ENCODE assay signal across 13 mouse cellular contexts in genomic region chr17:84126168-84126567, GRCm38 (mm10).
DNase-seq lines count a peak whose midpoint lies in the region; ATAC-seq lines count a peak whose summit lies in the region.
"Had no signal": no experiment of that assay in that cellular context is flagged by ENCODE, and none has a peak within 500 bp of the region (broad histone marks: within the 10 kb centered on the region; RNA-seq: fewer than 3 reads in every experiment).

No protein-coding gene starts in this region.

- H3K36me3 ChIP-seq in hindbrain, embryonic 13.5 days, result no peaks in the 10 kb centered on the region
- no peaks in the 10 kb centered on the region for H3K36me3 ChIP-seq in hindbrain, embryonic 11.5 days (ENCODE audit: control insufficient read depth, insufficient read depth, low read length)
- H3K36me3 ChIP-seq in liver, embryonic 12.5 days, result no peaks in the 10 kb centered on the region
- peaks cover 2% of the 10 kb centered on the region for H3K36me3 ChIP-seq in megakaryocyte, embryonic 14.5 days (replicated peaks; ENCODE audit: low read length)
- no peaks in the 10 kb centered on the region for H3K36me3 ChIP-seq in forebrain, embryonic 12.5 days (replicated peaks)
- H3K36me3 ChIP-seq in hindbrain, embryonic 16.5 days (ENCODE audit: control insufficient read depth, insufficient read depth, low read length), result no peaks in the 10 kb centered on the region
- H3K36me3 ChIP-seq: midbrain, embryonic 12.5 days had no signal

- no peak for ATAC-seq in hindbrain, embryonic 13.5 days (ENCODE audit: low FRiP score)
- no peak for ATAC-seq in hindbrain, embryonic 11.5 days (ENCODE audit: low FRiP score)
- 0 out of 2 replicates have a peak, but pooled peaks have one; percentile 7 for ATAC-seq in liver, embryonic 12.5 days
- ATAC-seq in forebrain, embryonic 12.5 days (ENCODE audit: low FRiP score), result no peak
- ATAC-seq in hindbrain, embryonic 16.5 days, result no peak
- ATAC-seq: forebrain, postnatal 0 days had no signal

- H3K27me3 ChIP-seq in hindbrain, embryonic 13.5 days, result no peaks in the 10 kb centered on the region
- no peaks in the 10 kb centered on the region for H3K27me3 ChIP-seq in hindbrain, embryonic 11.5 days (ENCODE audit: control insufficient read depth, insufficient read depth, low read length)
- no peaks in the 10 kb centered on the region for H3K27me3 ChIP-seq in liver, embryonic 12.5 days (replicated peaks)
- no peaks in the 10 kb centered on the region for H3K27me3 ChIP-seq in megakaryocyte, embryonic 14.5 days (replicated peaks)
- H3K27me3 ChIP-seq in forebrain, embryonic 12.5 days, result no peaks in the 10 kb centered on the region
- H3K27me3 ChIP-seq in hindbrain, embryonic 16.5 days (replicated peaks; ENCODE audit: control insufficient read depth, insufficient read depth, low read length), result no peaks in the 10 kb centered on the region
- H3K27me3 ChIP-seq: midbrain, embryonic 12.5 days had no signal

- no peak overlapping the region for H3K4me3 ChIP-seq in hindbrain, embryonic 13.5 days
- H3K4me3 ChIP-seq in hindbrain, embryonic 11.5 days (ENCODE audit: low read depth, low read length), result no peak overlapping the region
- no peak overlapping the region for H3K4me3 ChIP-seq in liver, embryonic 12.5 days
- H3K4me3 ChIP-seq in megakaryocyte, embryonic 14.5 days (replicated peaks), result peak overlapping the region; percentile 86
- H3K4me3 ChIP-seq in forebrain, embryonic 12.5 days (replicated peaks), result no peak overlapping the region
- H3K4me3 ChIP-seq in hindbrain, embryonic 16.5 days (ENCODE audit: low read length), result no peak overlapping the region
- H3K4me3 ChIP-seq: left cerebral cortex, adult 2 months; midbrain, embryonic 12.5 days had no signal

- DNase-seq in hindbrain, embryonic 11.5 days (ENCODE audit: low spot score), result no peak
- peak; percentile 53 for DNase-seq in T-cell, adult 2 months (ENCODE audit: low spot score)
- no peak for DNase-seq in urinary bladder, adult 2 months (ENCODE audit: low spot score)
- DNase-seq: cerebellum, postnatal 25 days; forebrain, postnatal 0 days; kidney, adult 9 months had no signal

- no peaks in the 10 kb centered on the region for H3K9me3 ChIP-seq in hindbrain, embryonic 13.5 days
- no peaks in the 10 kb centered on the region for H3K9me3 ChIP-seq in hindbrain, embryonic 11.5 days (ENCODE audit: control insufficient read depth, low read length)
- H3K9me3 ChIP-seq in liver, embryonic 12.5 days (replicated peaks), result no peaks in the 10 kb centered on the region; the same call in 1 of the 2 replicates
- H3K9me3 ChIP-seq in megakaryocyte, embryonic 14.5 days, result no peaks in the 10 kb centered on the region
- H3K9me3 ChIP-seq in forebrain, embryonic 12.5 days, result no peaks in the 10 kb centered on the region
- H3K9me3 ChIP-seq in hindbrain, embryonic 16.5 days (ENCODE audit: control insufficient read depth, low read length), result no peaks in the 10 kb centered on the region
- H3K9me3 ChIP-seq: midbrain, embryonic 12.5 days had no signal

- no peaks in the 10 kb centered on the region for H3K4me1 ChIP-seq in hindbrain, embryonic 13.5 days (replicated peaks)
- H3K4me1 ChIP-seq in hindbrain, embryonic 11.5 days (replicated peaks; ENCODE audit: control insufficient read depth, insufficient read depth, low read length), result no peaks in the 10 kb centered on the region
- peaks cover 33% of the 10 kb centered on the region for H3K4me1 ChIP-seq in liver, embryonic 12.5 days
- H3K4me1 ChIP-seq in megakaryocyte, embryonic 14.5 days, result peaks cover 80% of the 10 kb centered on the region
- H3K4me1 ChIP-seq in forebrain, embryonic 12.5 days, result no peaks in the 10 kb centered on the region
- no peaks in the 10 kb centered on the region for H3K4me1 ChIP-seq in hindbrain, embryonic 16.5 days (ENCODE audit: control insufficient read depth, insufficient read depth, low read depth, low read length)
- H3K4me1 ChIP-seq: midbrain, embryonic 12.5 days had no signal

- H3K4me2 ChIP-seq in hindbrain, embryonic 13.5 days, result no peak overlapping the region
- no peak overlapping the region for H3K4me2 ChIP-seq in hindbrain, embryonic 11.5 days (replicated peaks; ENCODE audit: low read depth, low read length)
- no peak overlapping the region for H3K4me2 ChIP-seq in liver, embryonic 12.5 days
- no peak overlapping the region for H3K4me2 ChIP-seq in forebrain, embryonic 12.5 days
- H3K4me2 ChIP-seq in hindbrain, embryonic 16.5 days (ENCODE audit: low read length), result no peak overlapping the region
- H3K4me2 ChIP-seq: midbrain, embryonic 12.5 days had no signal

- H3K27ac ChIP-seq in hindbrain, embryonic 13.5 days, result 0 out of 2 replicates have a peak overlapping the region, but pooled peaks have one; percentile 12
- no peak overlapping the region for H3K27ac ChIP-seq in hindbrain, embryonic 11.5 days (ENCODE audit: low read depth, low read length)
- H3K27ac ChIP-seq in liver, embryonic 12.5 days, result peak overlapping the region; percentile 30
- H3K27ac ChIP-seq in forebrain, embryonic 12.5 days, result no peak overlapping the region
- no peak overlapping the region for H3K27ac ChIP-seq in hindbrain, embryonic 16.5 days (ENCODE audit: low read depth, low read length)
- H3K27ac ChIP-seq: left cerebral cortex, adult 2 months; midbrain, embryonic 12.5 days had no signal

- H3K9ac ChIP-seq in hindbrain, embryonic 13.5 days, result no peak overlapping the region
- H3K9ac ChIP-seq in hindbrain, embryonic 11.5 days (ENCODE audit: low read depth, low read length), result no peak overlapping the region
- H3K9ac ChIP-seq in liver, embryonic 12.5 days, result no peak overlapping the region
- H3K9ac ChIP-seq in forebrain, embryonic 12.5 days, result no peak overlapping the region
- H3K9ac ChIP-seq in hindbrain, embryonic 16.5 days (ENCODE audit: low read depth, low read length), result no peak overlapping the region
- H3K9ac ChIP-seq: forebrain, postnatal 0 days; midbrain, embryonic 12.5 days had no signal

- WGBS in hindbrain, embryonic 13.5 days, result 77% methylated on average over 5 of the region's 5 CpGs
- 67% methylated on average over 5 of the region's 5 CpGs for WGBS in hindbrain, embryonic 11.5 days
- 44% methylated on average over 5 of the region's 5 CpGs for WGBS in liver, embryonic 12.5 days (ENCODE audit: insufficient replicate concordance)
- WGBS in forebrain, embryonic 12.5 days, result 73% methylated on average over 5 of the region's 5 CpGs
- 69% methylated on average over 5 of the region's 5 CpGs for WGBS in hindbrain, embryonic 16.5 days

Comparison
In these comparisons a context has a peak if more than half of its experiments do, and no peak if none do; other contexts are left out.
1. H3K27ac ChIP-seq: peak in hindbrain, embryonic 13.5 days (single experiment) and liver, embryonic 12.5 days (single experiment); none in hindbrain, embryonic 11.5 days (single experiment), forebrain, embryonic 12.5 days (single experiment) and hindbrain, embryonic 16.5 days (single experiment).